Mouse (Mus musculus): ENCODE measurements around the gene Rps6ka2. TPM values are rescaled to one million over a fixed set of nuclear protein-coding genes. Genes with fewer than 3 reads are reported as not detected.
"Not testable (repeated sequence)": the region's sequence is repeated elsewhere in the genome, so short reads cannot be mapped to it uniquely, and the experiment has no call there.

Gene Rps6ka2
- polyA plus RNA-seq, 1 experiment from 2014 or later = 18.7 TPM

- WGBS = 82% methylated on average over 10 of the region's 10 CpGs
- no peak overlapping the region for H3K4me2 ChIP-seq (replicated peaks; ENCODE audit: low read depth, low read length)
- no peaks in the 10 kb centered on the region for H3K9me3 ChIP-seq (ENCODE audit: low read length)
- H3K4me1 ChIP-seq (ENCODE audit: insufficient read depth, low read length) = peaks cover 33% of the 10 kb centered on the region
- no peak overlapping the region for H3K9ac ChIP-seq (replicated peaks; ENCODE audit: low read length)
- H3K27me3 ChIP-seq (ENCODE audit: insufficient read depth, low read length) = no peaks in the 10 kb centered on the region
- H3K27ac ChIP-seq (ENCODE audit: low read length) = no peak overlapping the region; the same call in 1 of the 2 replicates
- H3K36me3 ChIP-seq (ENCODE audit: insufficient read depth, low read length) = peaks cover 21% of the 10 kb centered on the region
- no peak for ATAC-seq (ENCODE audit: low FRiP score, low TSS enrichment)
- H3K4me3 ChIP-seq (ENCODE audit: low read length) = no peak overlapping the region
These were observed 103.9 kb downstream of the Rps6ka2 start for GRCm38 (mm10) chr17:7273785-7274184.

- H3K4me2 ChIP-seq (replicated peaks; ENCODE audit: low read depth, low read length) = no peak overlapping the region
- H3K9ac ChIP-seq (replicated peaks; ENCODE audit: low read length) = no peak overlapping the region
- H3K4me3 ChIP-seq (ENCODE audit: low read length) = no peak overlapping the region
- peaks cover 43% of the 10 kb centered on the region for H3K36me3 ChIP-seq (ENCODE audit: insufficient read depth, low read length)
- H3K9me3 ChIP-seq (ENCODE audit: low read length) = no peaks in the 10 kb centered on the region
- no peak overlapping the region for H3K27ac ChIP-seq (ENCODE audit: low read length)
- no peak for ATAC-seq (ENCODE audit: low FRiP score, low TSS enrichment)
- peaks cover under 1% of the 10 kb centered on the region; the same call in 1 of the 2 replicates for H3K4me1 ChIP-seq (ENCODE audit: insufficient read depth, low read length)
- no peaks in the 10 kb centered on the region for H3K27me3 ChIP-seq (ENCODE audit: insufficient read depth, low read length)
- WGBS = 92% methylated on average over 15 of the region's 15 CpGs
These were observed 108.9 kb downstream of the Rps6ka2 start for GRCm38 (mm10) chr17:7278702-7279242.

- Histone ChIP-seq H3K27ac (ENCODE audit: low read length) (no peak overlapping the region), H3K9me3 (ENCODE audit: low read length) (no peaks in the 10 kb centered on the region), H3K9ac (replicated peaks; ENCODE audit: low read length) (no peak overlapping the region), H3K4me2 (replicated peaks; ENCODE audit: low read depth, low read length) (no peak overlapping the region), H3K4me1 (ENCODE audit: insufficient read depth, low read length) (peaks cover 5% of the 10 kb centered on the region; the same call in 1 of the 2 replicates), H3K27me3 (ENCODE audit: insufficient read depth, low read length) (no peaks in the 10 kb centered on the region), H3K4me3 (ENCODE audit: low read length) (no peak overlapping the region), H3K36me3 (ENCODE audit: insufficient read depth, low read length) (peaks cover 43% of the 10 kb centered on the region)
- no peak for ATAC-seq (ENCODE audit: low FRiP score, low TSS enrichment)
- WGBS = 92% methylated on average over 9 of the region's 9 CpGs
These were observed 109.3 kb downstream of the Rps6ka2 start for GRCm38 (mm10) chr17:7279251-7279650.

GRCm38 (mm10) chr17:7284297-7284910 is 114.5 kb downstream of the Rps6ka2 start:
- Histone ChIP-seq H3K9ac (replicated peaks; ENCODE audit: low read length) (no peak overlapping the region), H3K4me1 (ENCODE audit: insufficient read depth, low read length) (peaks cover 22% of the 10 kb centered on the region; the same call in 1 of the 2 replicates), H3K4me2 (replicated peaks; ENCODE audit: low read depth, low read length) (no peak overlapping the region), H3K36me3 (ENCODE audit: insufficient read depth, low read length) (0 out of 2 replicates have a peak, but pooled peaks cover 15% of the 10 kb centered on the region), H3K27ac (ENCODE audit: low read length) (no peak overlapping the region; the same call in 1 of the 2 replicates), H3K9me3 (ENCODE audit: low read length) (no peaks in the 10 kb centered on the region), H3K27me3 (ENCODE audit: insufficient read depth, low read length) (no peaks in the 10 kb centered on the region), H3K4me3 (ENCODE audit: low read length) (no peak overlapping the region)
- no peak for ATAC-seq (ENCODE audit: low FRiP score, low TSS enrichment)
- WGBS = 71% methylated on average over 8 of the region's 8 CpGs

- no peak; the same call in 1 of the 2 replicates for ATAC-seq (ENCODE audit: low FRiP score, low TSS enrichment)
These were observed 115.4 kb downstream of the Rps6ka2 start for GRCm38 (mm10) chr17:7285292-7285691.

GRCm38 (mm10) chr17:7286422-7287050 is 116.6 kb downstream of the Rps6ka2 start:
- Histone ChIP-seq H3K27ac (ENCODE audit: low read length) (no peak overlapping the region), H3K27me3 (ENCODE audit: insufficient read depth, low read length) (no peaks in the 10 kb centered on the region), H3K36me3 (ENCODE audit: insufficient read depth, low read length) (0 out of 2 replicates have a peak, but pooled peaks cover 11% of the 10 kb centered on the region), H3K4me1 (ENCODE audit: insufficient read depth, low read length) (peaks cover 22% of the 10 kb centered on the region; the same call in 1 of the 2 replicates), H3K9ac (replicated peaks; ENCODE audit: low read length) (no peak overlapping the region), H3K4me3 (ENCODE audit: low read length) (no peak overlapping the region), H3K9me3 (ENCODE audit: low read length) (no peaks in the 10 kb centered on the region), H3K4me2 (replicated peaks; ENCODE audit: low read depth, low read length) (no peak overlapping the region)
- ATAC-seq (ENCODE audit: low FRiP score, low TSS enrichment) = no peak
- WGBS = 57% methylated on average over 12 of the region's 12 CpGs

More at GRCm38 (mm10) chr17:7285292-7285691, 115.4 kb downstream of the Rps6ka2 start:
- no peak overlapping the region for H3K9ac ChIP-seq (replicated peaks; ENCODE audit: low read length)
- no peaks in the 10 kb centered on the region for H3K9me3 ChIP-seq (ENCODE audit: low read length)
- H3K27ac ChIP-seq (ENCODE audit: low read length) = peak overlapping the region; percentile 52
- no peak overlapping the region for H3K4me3 ChIP-seq (ENCODE audit: low read length)
- peaks cover 22% of the 10 kb centered on the region; the same call in 1 of the 2 replicates for H3K4me1 ChIP-seq (ENCODE audit: insufficient read depth, low read length)
- H3K27me3 ChIP-seq (ENCODE audit: insufficient read depth, low read length) = no peaks in the 10 kb centered on the region
- H3K4me2 ChIP-seq (replicated peaks; ENCODE audit: low read depth, low read length) = no peak overlapping the region
- 0 out of 2 replicates have a peak, but pooled peaks cover 15% of the 10 kb centered on the region for H3K36me3 ChIP-seq (ENCODE audit: insufficient read depth, low read length)
- 61% methylated on average over 12 of the region's 12 CpGs for WGBS

GRCm38 (mm10) chr17:7292012-7292684 is 122.2 kb downstream of the Rps6ka2 start:
- 86% methylated on average over 11 of the region's 11 CpGs for WGBS
- no peak overlapping the region for H3K4me2 ChIP-seq (replicated peaks; ENCODE audit: low read depth, low read length)
- H3K27me3 ChIP-seq (ENCODE audit: insufficient read depth, low read length) = no peaks in the 10 kb centered on the region
- H3K9ac ChIP-seq (replicated peaks; ENCODE audit: low read length) = no peak overlapping the region
- no peak overlapping the region for H3K27ac ChIP-seq (ENCODE audit: low read length)
- no peak overlapping the region for H3K4me3 ChIP-seq (ENCODE audit: low read length)
- H3K4me1 ChIP-seq (ENCODE audit: insufficient read depth, low read length) = peaks cover under 1% of the 10 kb centered on the region; the same call in 1 of the 2 replicates
- no peak for ATAC-seq (ENCODE audit: low FRiP score, low TSS enrichment)
- no peaks in the 10 kb centered on the region for H3K9me3 ChIP-seq (ENCODE audit: low read length)
- peaks cover 16% of the 10 kb centered on the region; the same call in 1 of the 2 replicates for H3K36me3 ChIP-seq (ENCODE audit: insufficient read depth, low read length)

GRCm38 (mm10) chr17:7306278-7307196 is 136.6 kb downstream of the Rps6ka2 start:
- peak; percentile 82 for ATAC-seq (ENCODE audit: low FRiP score, low TSS enrichment)
- WGBS = 68% methylated on average over 7 of the region's 8 CpGs

More at GRCm38 (mm10) chr17:7306278-7307196, 136.6 kb downstream of the Rps6ka2 start:
- not testable (repeated sequence) for H3K4me2 ChIP-seq (replicated peaks; ENCODE audit: low read depth, low read length); H3K27ac ChIP-seq (ENCODE audit: low read length); H3K9me3 ChIP-seq (ENCODE audit: low read length); H3K4me1 ChIP-seq (ENCODE audit: insufficient read depth, low read length); H3K4me3 ChIP-seq (ENCODE audit: low read length); H3K27me3 ChIP-seq (ENCODE audit: insufficient read depth, low read length); H3K9ac ChIP-seq (replicated peaks; ENCODE audit: low read length); H3K36me3 ChIP-seq (ENCODE audit: insufficient read depth, low read length)
